Mouse (Mus musculus): ENCODE results near the gene Klf15. TPM values are rescaled to one million over a fixed set of nuclear protein-coding genes. Genes with fewer than 3 reads are reported as not detected.

The Klf15 gene
- total RNA-seq, 1 experiment, result 6.4 TPM

GRCm38 (mm10) chr6:90519375-90519774 is 57.0 kb downstream of the Klf15 start:
- H3K9me3 ChIP-seq (ENCODE audit: control insufficient read depth, insufficient read depth, low read depth, low read length), result no peaks in the 10 kb centered on the region
- no peak for DNase-seq (ENCODE audit: low read depth, low spot score)
- H3K4me3 ChIP-seq (ENCODE audit: insufficient read depth in 1 of 2, low read depth in 1 of 2, low read length in 2 of 2, poor library complexity in 1 of 2, severe bottlenecking in 1 of 2), result no peak overlapping the region
- no peaks in the 10 kb centered on the region for H3K36me3 ChIP-seq (ENCODE audit: control insufficient read depth, insufficient read depth, low read length, poor library complexity, severe bottlenecking)
- H3K27ac ChIP-seq (ENCODE audit: insufficient read depth, low read depth, low read length, poor library complexity, severe bottlenecking), result no peak overlapping the region
- no peak overlapping the region for H3K9ac ChIP-seq (ENCODE audit: insufficient read depth, low read depth, low read length, poor library complexity, severe bottlenecking)
- in situ Hi-C loops (cut with MboI; ENCODE audit: low sequenced_read_pairs in 2 of 2, unreplicated experiment in 2 of 2), result no loop called here
- peaks cover 0 to 6% of the 10 kb centered on the region in 2 experiments; a peak in 2 of 4 replicates for H3K4me1 ChIP-seq (ENCODE audit: control insufficient read depth in 2 of 2, insufficient read depth in 2 of 2, low read length in 2 of 2, poor library complexity in 1 of 2)
- TF ChIP-seq HCFC1 (IDR thresholded peaks at IDR 0.05; ENCODE audit: borderline replicate concordance, insufficient read depth, low read length), result no peak
- no peak for TF ChIP-seq ZNF384 (IDR thresholded peaks at IDR 0.05; ENCODE audit: low read depth, low read length)
- TF ChIP-seq CHD2 (IDR thresholded peaks at IDR 0.05; ENCODE audit: low read depth, low read length), result no peak
- no peak for TF ChIP-seq ZC3H11A (IDR thresholded peaks at IDR 0.05; ENCODE audit: borderline replicate concordance, low read depth, low read length)
- TF ChIP-seq MAFK (IDR thresholded peaks at IDR 0.05; ENCODE audit: insufficient read depth, low read depth, low read length), result no peak

Other genes starting within 250 kb of the Klf15 start
- 2.1 and 2.3 TPM in 2 replicates for gene Vmn1r53, start 238.1 kb upstream of the Klf15 start, total RNA-seq (2012; rRNA removed)
- not detected in 2 replicates for gene Vmn1r54, start 216.3 kb upstream of the Klf15 start, total RNA-seq (2012; rRNA removed)
- not detected in 2 replicates for gene BC048671, start 161.4 kb upstream of the Klf15 start, total RNA-seq (2012; rRNA removed)
- 0.54 and 0.74 TPM in 2 replicates for gene Chst13, start 137.4 kb upstream of the Klf15 start, total RNA-seq (2012; rRNA removed)
- gene Uroc1, start 129.3 kb upstream of the Klf15 start, total RNA-seq (2012; rRNA removed), result 0.09 TPM in 1 of 2 replicates, not detected in the other
- 10.6 and 12.0 TPM in 2 replicates for gene Zxdc, start 93.1 kb upstream of the Klf15 start, total RNA-seq (2012; rRNA removed)
- gene Cfap100, start 33.8 kb upstream of the Klf15 start, total RNA-seq (2012; rRNA removed), result 0.98 and 1.0 TPM in 2 replicates
- 3.9 and 4.0 TPM in 2 replicates for gene Aldh1l1, start 23.9 kb downstream of the Klf15 start, total RNA-seq (2012; rRNA removed)
- gene Slc41a3, start 142.1 kb downstream of the Klf15 start, total RNA-seq (2012; rRNA removed), result 3.2 and 4.0 TPM in 2 replicates

Measured in ES-E14 (cell line).